Mouse (Mus musculus) cerebellum, adult 18-20 months (tissue): ENCODE measurements around the gene Gm10135.
"Not testable (repeated sequence)": the region's sequence is repeated elsewhere in the genome, so short reads cannot be mapped to it uniquely, and the experiment has no call there.

Source experiments
- DNase-seq, 2 experiments: peaks; one replicate each; pipeline ENCODE4 v3.0.0; 2021

Gm10135 gene

GRCm38 (mm10) chr5:72974602-72975001, at the start of gene Gm10135:
Gene Gm10135, minus strand, starts transcription at chr5:72974702.
- no peak for DNase-seq

GRCm38 (mm10) chr5:73023801-73024200, 49.3 kb upstream of the Gm10135 start:
- no peak for DNase-seq

GRCm38 (mm10) chr5:73014745-73015144, 40.2 kb upstream of the Gm10135 start:
- no peak for DNase-seq

DNA sequence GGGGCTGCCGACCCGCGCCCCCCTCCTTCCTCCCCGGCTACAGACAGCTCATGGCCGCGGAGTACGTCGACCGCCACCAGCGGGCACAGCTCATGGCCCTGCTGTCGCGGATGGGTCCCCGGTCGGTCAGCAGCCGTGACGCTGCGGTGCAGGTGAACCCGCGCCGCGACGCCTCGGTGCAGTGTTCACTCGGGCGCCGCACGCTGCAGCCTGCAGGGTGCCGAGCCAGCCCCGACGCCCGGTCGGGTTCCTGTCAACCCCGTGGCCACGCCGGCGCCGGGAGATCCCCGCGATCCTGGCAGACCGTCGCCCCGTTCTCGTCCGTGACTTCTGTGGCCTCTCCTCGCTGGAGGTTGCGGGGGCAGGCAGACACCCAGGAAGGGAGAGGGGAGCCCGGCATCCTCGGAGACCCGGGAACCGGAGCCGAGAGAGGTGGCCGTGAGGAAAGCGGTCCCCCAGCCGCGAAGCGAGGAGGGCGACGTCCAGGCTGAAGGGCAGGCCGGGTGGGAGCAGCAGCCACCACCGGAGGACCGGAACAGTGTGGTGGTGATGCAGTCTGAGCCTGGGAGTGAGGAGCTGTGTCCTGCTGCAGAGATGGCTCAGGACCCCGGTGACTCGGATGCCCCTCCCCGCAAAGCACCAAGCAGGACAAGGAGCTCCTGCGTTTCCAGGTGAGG, 39.2 kb upstream of the Gm10135 start:
- not testable (repeated sequence) for DNase-seq

DNA sequence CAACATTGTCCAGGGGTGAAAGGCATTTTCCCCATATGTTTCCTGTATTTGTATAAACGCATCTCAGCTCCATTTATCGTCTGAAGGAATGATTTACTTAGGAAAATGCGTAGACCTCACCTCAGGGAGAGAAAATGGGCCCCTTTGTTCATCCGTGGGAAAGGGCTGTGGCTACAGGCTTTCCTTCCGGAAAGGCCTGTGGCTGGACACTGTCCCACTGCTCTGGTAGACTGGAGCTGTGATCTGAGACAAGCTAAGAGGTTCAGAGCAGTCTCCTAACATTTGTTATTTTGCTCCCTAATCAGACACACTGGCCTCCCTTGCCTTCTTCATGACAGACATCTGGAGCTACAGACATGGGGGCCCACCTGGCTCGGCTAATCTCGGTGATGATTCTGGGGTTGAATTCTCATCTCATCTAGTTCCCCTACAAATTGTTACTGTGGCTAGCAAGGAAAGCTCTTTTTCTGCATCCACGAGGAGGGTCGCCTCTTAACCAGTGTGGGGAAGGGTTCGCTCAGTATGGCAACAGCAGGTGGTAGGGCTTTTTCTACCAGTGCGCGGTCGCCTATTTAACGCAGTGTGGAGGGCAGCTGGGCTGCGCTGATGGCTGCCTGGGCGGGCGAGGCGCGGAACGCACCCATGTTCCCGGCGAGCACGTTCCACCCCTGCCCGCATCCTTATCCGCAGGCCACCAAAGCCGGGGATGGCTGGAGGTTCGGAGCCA, 38.5 kb upstream of the Gm10135 start:
- not testable (repeated sequence) for DNase-seq

DNA sequence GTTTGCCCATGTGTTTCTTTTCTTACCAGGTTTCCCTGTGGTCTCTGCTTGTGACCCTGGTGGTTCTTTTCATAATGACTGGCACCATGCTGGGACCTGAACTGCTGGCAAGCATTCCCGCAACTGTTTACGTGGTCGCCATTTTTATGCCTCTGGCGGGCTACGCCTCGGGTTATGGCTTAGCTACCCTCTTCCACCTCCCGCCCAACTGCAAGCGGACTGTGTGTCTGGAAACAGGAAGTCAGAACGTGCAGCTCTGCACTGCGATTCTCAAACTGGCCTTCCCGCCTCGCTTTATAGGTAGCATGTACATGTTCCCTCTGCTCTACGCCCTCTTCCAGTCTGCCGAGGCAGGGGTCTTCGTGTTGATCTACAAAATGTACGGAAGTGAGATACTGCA, 37.3 kb upstream of the Gm10135 start:
- DNase-seq, result not testable (repeated sequence)

DNA sequence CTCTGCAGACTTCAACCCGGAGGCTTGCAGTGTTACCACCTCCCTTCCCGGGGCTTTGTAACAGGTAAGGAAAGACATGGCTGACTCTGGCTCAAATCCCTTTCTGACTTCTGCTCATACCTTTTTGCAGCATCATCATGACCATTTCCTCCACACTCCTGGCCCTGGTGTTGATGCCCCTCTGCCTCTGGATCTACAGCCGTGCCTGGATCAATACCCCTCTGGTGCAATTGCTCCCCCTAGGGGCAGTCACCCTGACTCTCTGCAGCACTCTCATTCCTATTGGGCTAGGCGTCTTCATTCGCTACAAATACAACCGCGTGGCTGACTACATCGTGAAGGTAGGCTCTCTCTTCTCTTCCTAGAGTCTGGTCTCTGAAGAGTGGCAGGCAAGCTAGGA, 33.7 kb upstream of the Gm10135 start:
- DNase-seq, result not testable (repeated sequence)

DNA sequence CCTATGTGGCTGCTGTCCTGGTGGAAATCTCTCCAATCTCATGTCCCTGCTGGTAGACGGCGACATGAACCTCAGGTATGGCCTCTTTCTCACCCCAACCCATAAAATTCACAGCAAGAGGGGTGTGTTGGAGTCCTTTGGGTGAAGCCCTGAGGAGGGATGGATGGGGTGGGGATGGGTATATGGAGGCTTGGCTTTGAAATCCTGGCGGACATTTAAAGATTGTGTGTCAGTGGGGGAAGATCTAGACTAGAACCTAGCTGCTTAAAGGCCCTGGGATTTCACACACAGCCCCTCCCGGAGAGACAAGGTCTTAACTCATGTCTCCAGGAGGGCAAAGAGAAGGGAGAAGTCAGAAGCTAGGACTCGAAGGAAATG, 33.1 kb upstream of the Gm10135 start:
- DNase-seq, result no peak

GRCm38 (mm10) chr5:73006784-73007581, 32.5 kb upstream of the Gm10135 start, which contains the start of gene Slc10a4:
Gene Slc10a4, plus strand, starts transcription at chr5:73006883.
- DNase-seq, result no peak

- no peak for DNase-seq
Measured at GRCm38 (mm10) chr5:73004046-73004445, 29.5 kb upstream of the Gm10135 start.

DNA sequence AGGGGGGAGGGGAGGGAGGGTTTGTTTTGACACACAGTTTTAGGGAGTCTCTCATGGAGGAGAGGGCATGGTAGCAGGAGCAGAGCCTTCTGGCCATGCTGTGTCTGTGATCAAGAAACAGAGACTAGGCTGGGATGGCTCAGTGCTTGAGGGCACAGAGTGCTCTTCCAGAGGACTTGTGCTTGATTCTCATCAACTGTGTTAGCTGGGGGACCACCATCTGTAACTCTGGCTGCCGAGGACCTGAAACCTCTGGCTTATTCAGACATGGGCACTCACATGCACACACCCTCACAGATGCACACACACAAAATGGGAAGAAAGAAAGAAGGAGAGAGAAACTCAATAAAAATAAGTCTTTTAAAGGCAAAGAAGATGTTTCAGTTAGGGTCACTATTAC, 24.0 kb upstream of the Gm10135 start:
- DNase-seq, result not testable (repeated sequence)

GRCm38 (mm10) chr5:72995379-72995778, 20.9 kb upstream of the Gm10135 start:
- no peak for DNase-seq

- no peak for DNase-seq
Measured at GRCm38 (mm10) chr5:72994928-72995327, 20.4 kb upstream of the Gm10135 start.

DNA sequence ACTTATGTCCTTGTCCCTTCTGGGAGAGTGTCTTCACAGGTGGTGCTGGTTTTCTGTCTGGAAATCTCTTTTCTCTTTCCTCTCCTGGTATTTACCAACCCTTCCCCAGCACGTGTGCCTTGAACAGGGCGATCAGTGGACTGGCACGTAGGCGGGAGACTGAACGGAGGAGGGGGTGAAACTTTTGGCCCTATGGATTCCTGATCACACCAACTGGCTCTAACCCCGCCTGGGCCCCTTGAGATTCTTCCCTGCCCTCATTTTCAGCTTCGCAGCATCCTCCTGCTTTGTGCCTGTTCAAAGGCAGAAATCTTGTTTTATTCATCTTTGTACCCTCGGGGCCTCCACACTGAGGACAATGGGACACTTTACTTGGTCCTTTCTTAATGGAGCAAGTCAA, 19.9 kb upstream of the Gm10135 start:
- no peak for DNase-seq

DNA sequence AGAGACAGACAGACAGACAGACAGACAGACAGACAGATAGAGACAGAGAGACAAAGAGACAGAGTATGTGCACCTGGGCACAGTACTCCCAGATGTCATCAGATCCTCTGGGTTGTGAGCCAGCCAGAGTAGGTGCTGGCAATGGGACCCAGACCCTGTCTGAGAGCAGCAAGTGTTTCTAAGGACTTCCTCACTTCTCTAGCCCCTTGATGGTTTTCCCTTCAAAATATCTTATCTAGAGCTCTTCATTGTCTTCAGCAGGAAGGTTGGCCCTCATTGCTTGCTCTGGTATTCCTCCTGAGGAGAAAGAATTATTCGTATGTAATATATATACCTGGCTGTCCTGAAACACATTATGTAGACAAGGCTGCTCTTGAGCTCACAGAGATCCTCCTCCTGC, 18.0 kb upstream of the Gm10135 start:
- DNase-seq, result no peak

GRCm38 (mm10) chr5:72989756-72990155, 15.3 kb upstream of the Gm10135 start:
- no peak for DNase-seq

DNA sequence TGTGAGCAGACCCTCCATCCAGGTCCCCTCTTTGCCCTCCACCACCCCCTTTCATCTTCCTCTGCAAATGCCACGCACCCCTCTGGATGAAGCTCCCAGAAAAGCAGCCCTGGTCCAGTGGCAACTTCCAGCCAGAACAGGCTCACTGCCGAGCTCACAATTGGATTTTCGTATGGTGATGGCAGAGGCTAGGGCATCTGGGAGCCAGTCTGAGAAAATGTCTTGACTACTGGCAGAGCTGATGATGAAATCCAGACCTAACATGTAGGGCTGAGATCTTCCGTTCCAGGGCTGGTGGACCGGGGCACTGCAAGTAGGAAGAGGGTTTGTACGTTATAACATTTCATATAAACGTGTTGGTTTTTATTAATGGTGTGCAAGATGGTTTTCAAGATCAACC, 13.3 kb upstream of the Gm10135 start:
- no peak for DNase-seq

DNA sequence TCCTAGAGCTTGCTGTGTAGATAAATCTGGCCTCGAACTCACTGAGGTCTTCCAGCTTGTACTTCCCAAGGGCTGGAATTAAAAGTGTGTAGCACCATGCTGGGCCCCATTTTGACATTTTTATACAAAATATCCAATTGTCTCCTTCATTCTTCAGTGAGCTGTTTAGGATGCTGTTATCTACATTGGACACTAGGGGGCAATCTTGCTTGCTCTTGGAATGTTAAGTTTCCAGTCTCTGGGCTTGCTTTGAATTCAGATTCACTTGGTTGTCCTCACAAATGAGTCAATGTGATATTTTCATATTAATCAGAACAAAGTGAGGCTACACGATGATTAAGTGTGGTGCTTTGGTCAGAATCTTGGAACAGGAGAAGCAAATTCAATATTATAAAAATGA, 9.6 kb upstream of the Gm10135 start:
- peak; percentile 13 to 19 for DNase-seq

DNA sequence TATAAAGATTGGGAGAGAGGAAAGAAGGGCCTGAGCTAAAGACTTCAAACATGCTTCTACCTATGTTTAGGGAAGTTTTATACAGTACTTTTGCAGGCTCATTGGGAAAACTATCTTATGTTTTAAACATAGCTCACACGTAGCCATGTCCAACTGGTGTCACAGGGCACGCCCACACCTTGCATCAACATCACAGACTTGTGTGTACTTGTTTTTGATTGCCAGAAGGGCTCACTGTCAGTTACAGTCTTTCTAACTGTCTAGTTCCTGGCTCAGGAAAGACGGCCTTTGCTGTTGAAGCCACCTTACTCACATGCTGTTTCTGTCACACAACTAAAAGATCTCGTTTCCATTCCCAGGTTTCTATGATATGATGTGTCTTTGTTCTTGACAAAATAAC, 2.0 kb upstream of the Gm10135 start:
- no peak for DNase-seq

- no peak for DNase-seq
Measured at GRCm38 (mm10) chr5:72975996-72976395, 1.5 kb upstream of the Gm10135 start.

- DNase-seq, result no peak
Measured at GRCm38 (mm10) chr5:72972934-72973333, 1.6 kb downstream of the Gm10135 start.

DNA sequence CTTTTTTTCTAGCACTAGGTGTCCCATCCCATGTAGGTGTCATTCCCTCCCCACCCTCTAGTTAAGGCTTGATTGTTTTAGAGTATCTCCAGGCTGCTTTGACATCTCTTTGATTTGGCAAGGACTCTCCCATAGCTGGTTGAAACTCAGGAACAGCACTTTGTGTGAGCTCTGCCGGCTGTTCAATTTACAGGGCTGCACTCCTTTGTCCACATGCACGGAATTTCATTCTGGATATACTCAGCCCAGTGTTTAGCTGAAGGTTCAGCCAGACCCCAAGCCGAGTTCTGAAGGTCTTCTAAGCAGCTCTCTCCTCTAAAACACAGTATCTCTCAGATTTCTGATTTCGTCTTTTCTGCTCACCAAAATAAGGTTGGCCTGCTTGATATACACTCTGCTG, 2.1 kb downstream of the Gm10135 start:
- DNase-seq, result no peak

GRCm38 (mm10) chr5:72965706-72966105, 8.8 kb downstream of the Gm10135 start:
- DNase-seq, result no peak

GRCm38 (mm10) chr5:72960096-72960495, 14.4 kb downstream of the Gm10135 start:
- no peak for DNase-seq
